Mouse (Mus musculus) layer of hippocampus, postnatal 14 days (tissue): ENCODE measurements around the gene Rreb1. TPM values are rescaled to one million over a fixed set of nuclear protein-coding genes. Genes with fewer than 3 reads are reported as not detected.

Experiments
- DNase-seq, 2 experiments: peaks; one replicate each; pipeline ENCODE4 v3.0.0; 2021 to 2022; ENCODE audit warnings: low spot score in 2 of 2, mixed read lengths in 1 of 2
- total RNA-seq, 2 experiments: library from RNA; stranded (reverse); gene quantifications; 2 replicates each; pipeline ENCODE4 v1.2.3; 2021

The Rreb1 gene
- total RNA-seq, 2 experiments from 2014 or later, result 35.2 to 35.7 TPM

- peak; percentile 26 to 38 for DNase-seq
Observed at GRCm38 (mm10) chr13:37778594-37779231, 513 bp downstream of the Rreb1 start.

- peak in 1 of 2 experiments; percentile 13 for DNase-seq
Observed at GRCm38 (mm10) chr13:37779251-37779667, 1.1 kb downstream of the Rreb1 start.

- no peak for DNase-seq
Observed at GRCm38 (mm10) chr13:37781557-37781956, 3.4 kb downstream of the Rreb1 start.

- DNase-seq, result no peak
Observed at GRCm38 (mm10) chr13:37782144-37782543, 3.9 kb downstream of the Rreb1 start.

GRCm38 (mm10) chr13:37783676-37784075 lies 5.5 kb downstream of the Rreb1 start:
- DNase-seq, result no peak

GRCm38 (mm10) chr13:37784226-37784625 lies 6.0 kb downstream of the Rreb1 start:
- no peak for DNase-seq

GRCm38 (mm10) chr13:37792739-37793336 lies 14.6 kb downstream of the Rreb1 start:
- DNase-seq, result no peak

- no peak for DNase-seq
Observed at GRCm38 (mm10) chr13:37798811-37799210, 20.6 kb downstream of the Rreb1 start.

- DNase-seq, result no peak
Observed at GRCm38 (mm10) chr13:37799413-37799812, 21.2 kb downstream of the Rreb1 start.

GRCm38 (mm10) chr13:37801101-37802075 lies 23.2 kb downstream of the Rreb1 start:
- no peak for DNase-seq

- DNase-seq, result no peak
Observed at GRCm38 (mm10) chr13:37802246-37803003, 24.2 kb downstream of the Rreb1 start.

- no peak for DNase-seq
Observed at GRCm38 (mm10) chr13:37803244-37803643, 25.0 kb downstream of the Rreb1 start.

- no peak for DNase-seq
Observed at GRCm38 (mm10) chr13:37804023-37804422, 25.8 kb downstream of the Rreb1 start.

- DNase-seq, result no peak
Observed at GRCm38 (mm10) chr13:37815001-37815400, 36.8 kb downstream of the Rreb1 start.

GRCm38 (mm10) chr13:37816736-37817135 lies 38.5 kb downstream of the Rreb1 start:
- peak in 1 of 2 experiments; percentile 38 for DNase-seq

- no peak for DNase-seq
Observed at GRCm38 (mm10) chr13:37821413-37821812, 43.2 kb downstream of the Rreb1 start.

GRCm38 (mm10) chr13:37824331-37824920 lies 46.2 kb downstream of the Rreb1 start:
- no peak for DNase-seq

GRCm38 (mm10) chr13:37824956-37825645 lies 46.9 kb downstream of the Rreb1 start:
- DNase-seq, result no peak

GRCm38 (mm10) chr13:37825646-37826280 lies 47.6 kb downstream of the Rreb1 start:
- peak in 1 of 2 experiments; percentile 32 for DNase-seq
